Mouse (Mus musculus) lung, adult 2 months (tissue): ENCODE results near the gene Foxr1. TPM values are rescaled to one million over a fixed set of nuclear protein-coding genes. Genes with fewer than 3 reads are reported as not detected.
"Not testable (repeated sequence)": the region's sequence is repeated elsewhere in the genome, so short reads cannot be mapped to it uniquely, and the experiment has no call there.

Experiments used
- DNase-seq: peaks from one replicate; pipeline ENCODE4 v3.0.0; 2022
- H3K4me1 ChIP-seq: fragments of 200-500 bp; 2 replicates; pipeline ENCODE4 v1.6.1; 2011; ENCODE audit warnings: low read length; ENCODE audit not compliant: control insufficient read depth, insufficient read depth
- H3K4me3 ChIP-seq: fragments of 200-500 bp; replicated peaks from 2 replicates; pipeline ENCODE3; 2011; ENCODE audit warnings: low read depth, mild to moderate bottlenecking, control low read depth, low read length; ENCODE audit errors: extremely low read depth
- CTCF ChIP-seq: fragments of 200-500 bp; IDR thresholded peaks from 2 replicates; pipeline ENCODE4 v1.5.1; 2011; ENCODE audit warnings: mild to moderate bottlenecking, low read length, control low read depth; ENCODE audit not compliant: insufficient read depth
- POLR2A ChIP-seq: fragments of 200-500 bp; IDR thresholded peaks from 2 replicates; pipeline ENCODE4 v1.6.1; 2011; ENCODE audit warnings: low read depth, mild to moderate bottlenecking, control low read depth, low read length, borderline replicate concordance; ENCODE audit errors: extremely low read depth
- WGBS: fragments of 180-500 bp; shearing (Covaris S2); methylation state at CpG from one replicate; pipeline ENCODE4 v1.1.7; 2018; 5-methylcytosine and 5-hydroxymethylcytosine counted together
- polyA plus RNA-seq: library from polyadenylated mRNA; depleted of rRNA; stranded (reverse); fragments of >200 nt; gene quantifications from 2 replicates; pipeline ENCODE4 v1.2.3, GENCODE M21; 2012

Foxr1 gene
- polyA plus RNA-seq, 1 experiment, result not detected

GRCm38 (mm10) chr9:44417892-44418363, 23.0 kb downstream of the Foxr1 start:
- peak; percentile 45; the same call in 1 of the 2 replicates for TF ChIP-seq CTCF
- peak; percentile 58; the same call in 1 of the 2 replicates for TF ChIP-seq POLR2A
- peak overlapping the region; percentile 93 for H3K4me3 ChIP-seq
- H3K4me1 ChIP-seq, result no peaks in the 10 kb centered on the region
- under 1% methylated on average over 38 of the region's 38 CpGs for WGBS
- DNase-seq, result peak; percentile 96

GRCm38 (mm10) chr9:44417156-44417891, 23.6 kb downstream of the Foxr1 start:
- peak overlapping the region; percentile 88 for H3K4me3 ChIP-seq
- H3K4me1 ChIP-seq, result no peaks in the 10 kb centered on the region
- DNase-seq, result peak; percentile 18
- WGBS, result 5% methylated on average over 26 of the region's 26 CpGs
- TF ChIP-seq CTCF, result no peak
- no peak for TF ChIP-seq POLR2A

GRCm38 (mm10) chr9:44412781-44413180, 28.2 kb downstream of the Foxr1 start:
- no peak for DNase-seq
- peaks cover 2% of the 10 kb centered on the region; the same call in 1 of the 2 replicates for H3K4me1 ChIP-seq
- no peak for TF ChIP-seq CTCF
- TF ChIP-seq POLR2A, result no peak
- no peak overlapping the region for H3K4me3 ChIP-seq
- WGBS, result 60% methylated on average over 2 of the region's 2 CpGs

- TF ChIP-seq CTCF (no peak), POLR2A (no peak)
- Histone ChIP-seq H3K4me1 (peaks cover 2% of the 10 kb centered on the region; the same call in 1 of the 2 replicates), H3K4me3 (no peak overlapping the region)
- 68% methylated on average over 4 of the region's 4 CpGs for WGBS
- no peak for DNase-seq
These were observed 28.6 kb downstream of the Foxr1 start for GRCm38 (mm10) chr9:44412306-44412705.

- no peak for DNase-seq
- no peak overlapping the region for H3K4me3 ChIP-seq
These were observed 29.3 kb downstream of the Foxr1 start for GRCm38 (mm10) chr9:44411601-44412130.

GRCm38 (mm10) chr9:44410647-44411336, 30.1 kb downstream of the Foxr1 start:
- 70% methylated on average over 2 of the region's 2 CpGs for WGBS
- DNase-seq, result no peak
- Histone ChIP-seq H3K4me1 (peaks cover 2% of the 10 kb centered on the region; the same call in 1 of the 2 replicates), H3K4me3 (no peak overlapping the region)
- TF ChIP-seq CTCF (no peak), POLR2A (no peak)

More at GRCm38 (mm10) chr9:44411601-44412130, 29.3 kb downstream of the Foxr1 start:
- TF ChIP-seq CTCF (no peak), POLR2A (no peak)
- H3K4me1 ChIP-seq, result peaks cover 2% of the 10 kb centered on the region; the same call in 1 of the 2 replicates
- 90% methylated on average over 1 of the region's 1 CpGs for WGBS

GRCm38 (mm10) chr9:44408693-44409092, 32.2 kb downstream of the Foxr1 start:
- 77% methylated on average over 9 of the region's 9 CpGs for whole genome bisulfite sequencing
- H3K4me3 ChIP-seq, H3K4me1 ChIP-seq, DNase-seq: not testable (repeated sequence)

GRCm38 (mm10) chr9:44407752-44408097, 33.2 kb downstream of the Foxr1 start:
- DNase-seq, result no peak
- under 1% methylated on average over 24 of the region's 24 CpGs for WGBS
- peaks cover 2% of the 10 kb centered on the region; the same call in 1 of the 2 replicates for H3K4me1 ChIP-seq

GRCm38 (mm10) chr9:44406906-44407751, 33.8 kb downstream of the Foxr1 start, which contains the start of the genes Rps25 and Trappc4:
Gene Rps25, plus strand, starts transcription at chr9:44407139.
Gene Trappc4, minus strand, starts transcription at chr9:44407600.
- Histone ChIP-seq H3K4me3 (peak within 1 kb of the TSS; percentile 95), H3K4me1 (peaks cover 2% of the 10 kb centered on the region; the same call in 1 of the 2 replicates)
- WGBS, result under 1% methylated on average over 51 of the region's 51 CpGs
- peak; percentile 93 for DNase-seq
- peak; percentile 64; the same call in 1 of the 2 replicates for TF ChIP-seq POLR2A
- no peak for TF ChIP-seq CTCF

More at GRCm38 (mm10) chr9:44407752-44408097, 33.2 kb downstream of the Foxr1 start:
- TF ChIP-seq CTCF (no peak), POLR2A (no peak)
- H3K4me3 ChIP-seq, result peak overlapping the region; percentile 95
